Mouse (Mus musculus) kidney, embryonic 15.5 days (tissue): ENCODE measurements around the gene Ppp1r12b. TPM values are rescaled to one million over a fixed set of nuclear protein-coding genes. Genes with fewer than 3 reads are reported as not detected.

Experiments used
- ATAC-seq: fragments of 200-750 bp; cut with Nextera tagmentation; replicated peaks from 2 replicates; pipeline ENCODE4 v1.8.0; 2017; ENCODE audit warnings: moderate TSS enrichment; ENCODE audit not compliant: low FRiP score
- H3K27ac ChIP-seq: fragments of 300-500 bp; sonication (generic); 2 replicates; pipeline ENCODE4 v1.5.1; 2015; ENCODE audit warnings: mild to moderate bottlenecking, inconsistent platforms
- H3K27me3 ChIP-seq: fragments of 300-500 bp; sonication (generic); 2 replicates; pipeline ENCODE4 v1.6.1; 2015; ENCODE audit warnings: inconsistent platforms
- H3K36me3 ChIP-seq: fragments of 300-500 bp; sonication (generic); 2 replicates; pipeline ENCODE4 v1.6.1; 2015; ENCODE audit warnings: inconsistent platforms
- H3K4me1 ChIP-seq: fragments of 300-500 bp; sonication (generic); 2 replicates; pipeline ENCODE4 v1.6.1; 2015; ENCODE audit warnings: inconsistent platforms
- H3K4me2 ChIP-seq: fragments of 300-500 bp; sonication (generic); 2 replicates; pipeline ENCODE4 v1.6.1; 2015; ENCODE audit warnings: moderate library complexity, mild to moderate bottlenecking, inconsistent platforms
- H3K4me3 ChIP-seq: fragments of 300-500 bp; sonication (generic); replicated peaks from 2 replicates; pipeline ENCODE4 v1.5.1; 2015; ENCODE audit warnings: mild to moderate bottlenecking, inconsistent platforms
- H3K9ac ChIP-seq: fragments of 300-500 bp; sonication (generic); 2 replicates; pipeline ENCODE4 v1.6.1; 2015; ENCODE audit warnings: mild to moderate bottlenecking, inconsistent platforms
- H3K9me3 ChIP-seq: fragments of 300-500 bp; sonication (generic); replicated peaks from 2 replicates; pipeline ENCODE4 v1.6.1; 2016; ENCODE audit warnings: inconsistent platforms
- WGBS: fragments of 180-500 bp; shearing (Covaris S2); methylation state at CpG from one replicate; pipeline ENCODE4 v1.1.7; 2015; ENCODE audit warnings: mixed read lengths; 5-methylcytosine and 5-hydroxymethylcytosine counted together
- polyA plus RNA-seq: library from polyadenylated mRNA; unstranded; fragments of >200 nt; fragmentation: Nextera tagmentation; extraction: Ambion mirVana; gene quantifications from 2 replicates; pipeline ENCODE4 v1.2.1, GENCODE M21; 2015

The Ppp1r12b gene
- polyA plus RNA-seq, 1 experiment from 2014 or later = 6.7 TPM

GRCm38 (mm10) chr1:134725276-134725675, 230.5 kb downstream of the Ppp1r12b start:
- no peaks in the 10 kb centered on the region for H3K36me3 ChIP-seq
- H3K4me1 ChIP-seq = peaks cover 37% of the 10 kb centered on the region
- no peak overlapping the region for H3K4me2 ChIP-seq
- no peak for ATAC-seq
- H3K9ac ChIP-seq = no peak overlapping the region
- H3K27me3 ChIP-seq = no peaks in the 10 kb centered on the region
- no peaks in the 10 kb centered on the region for H3K9me3 ChIP-seq
- H3K4me3 ChIP-seq = no peak overlapping the region
- H3K27ac ChIP-seq = no peak overlapping the region
- 43% methylated on average over 5 of the region's 5 CpGs for WGBS

- ATAC-seq = no peak
- WGBS = 89% methylated on average over 7 of the region's 7 CpGs
- no peak overlapping the region for H3K4me2 ChIP-seq
Measured at GRCm38 (mm10) chr1:134722891-134723290, 232.9 kb downstream of the Ppp1r12b start.

GRCm38 (mm10) chr1:134721486-134721885, 234.3 kb downstream of the Ppp1r12b start:
- no peak for ATAC-seq
- WGBS = 79% methylated on average over 5 of the region's 5 CpGs

More at GRCm38 (mm10) chr1:134722891-134723290, 232.9 kb downstream of the Ppp1r12b start:
- Histone ChIP-seq H3K9me3 (no peaks in the 10 kb centered on the region), H3K4me1 (peaks cover 31% of the 10 kb centered on the region), H3K9ac (no peak overlapping the region), H3K4me3 (no peak overlapping the region), H3K27ac (no peak overlapping the region), H3K36me3 (no peaks in the 10 kb centered on the region), H3K27me3 (no peaks in the 10 kb centered on the region)

GRCm38 (mm10) chr1:134719718-134720304, 235.9 kb downstream of the Ppp1r12b start:
- peak; percentile 70 for ATAC-seq
- WGBS = 50% methylated on average over 12 of the region's 12 CpGs
- Histone ChIP-seq H3K4me3 (no peak overlapping the region), H3K27me3 (no peaks in the 10 kb centered on the region), H3K27ac (0 out of 2 replicates have a peak overlapping the region, but pooled peaks have one; percentile 37), H3K9ac (no peak overlapping the region), H3K36me3 (no peaks in the 10 kb centered on the region), H3K9me3 (no peaks in the 10 kb centered on the region), H3K4me2 (no peak overlapping the region), H3K4me1 (peaks cover 24% of the 10 kb centered on the region)

More at GRCm38 (mm10) chr1:134721486-134721885, 234.3 kb downstream of the Ppp1r12b start:
- H3K4me1 ChIP-seq = peaks cover 17% of the 10 kb centered on the region
- H3K4me3 ChIP-seq = no peak overlapping the region
- no peak overlapping the region for H3K4me2 ChIP-seq
- no peaks in the 10 kb centered on the region for H3K36me3 ChIP-seq
- H3K9ac ChIP-seq = no peak overlapping the region
- H3K27me3 ChIP-seq = no peaks in the 10 kb centered on the region
- H3K9me3 ChIP-seq = no peaks in the 10 kb centered on the region
- no peak overlapping the region for H3K27ac ChIP-seq

- Histone ChIP-seq H3K9me3 (no peaks in the 10 kb centered on the region), H3K4me2 (no peak overlapping the region), H3K4me1 (peaks cover 54% of the 10 kb centered on the region), H3K4me3 (no peak overlapping the region), H3K9ac (no peak overlapping the region), H3K27ac (no peak overlapping the region), H3K27me3 (peaks cover 12% of the 10 kb centered on the region), H3K36me3 (no peaks in the 10 kb centered on the region)
- 51% methylated on average over 5 of the region's 5 CpGs for WGBS
- no peak for ATAC-seq
Measured at GRCm38 (mm10) chr1:134715092-134715491, 240.7 kb downstream of the Ppp1r12b start.

GRCm38 (mm10) chr1:134714166-134714565, 241.6 kb downstream of the Ppp1r12b start:
- Histone ChIP-seq H3K36me3 (no peaks in the 10 kb centered on the region), H3K4me2 (no peak overlapping the region), H3K9ac (no peak overlapping the region), H3K4me1 (peaks cover 54% of the 10 kb centered on the region), H3K4me3 (no peak overlapping the region), H3K9me3 (no peaks in the 10 kb centered on the region), H3K27ac (no peak overlapping the region), H3K27me3 (peaks cover 21% of the 10 kb centered on the region)
- ATAC-seq = no peak
- 68% methylated on average over 8 of the region's 8 CpGs for WGBS

GRCm38 (mm10) chr1:134713421-134713969, 242.2 kb downstream of the Ppp1r12b start:
- Histone ChIP-seq H3K9me3 (no peaks in the 10 kb centered on the region), H3K4me2 (no peak overlapping the region), H3K36me3 (no peaks in the 10 kb centered on the region), H3K9ac (no peak overlapping the region), H3K27ac (no peak overlapping the region), H3K27me3 (peaks cover 28% of the 10 kb centered on the region), H3K4me3 (no peak overlapping the region), H3K4me1 (peaks cover 54% of the 10 kb centered on the region)
- 28% methylated on average over 11 of the region's 11 CpGs for WGBS
- ATAC-seq = no peak

GRCm38 (mm10) chr1:134712781-134713299, 242.9 kb downstream of the Ppp1r12b start:
- H3K4me1 ChIP-seq = peaks cover 59% of the 10 kb centered on the region
- ATAC-seq = no peak
- H3K36me3 ChIP-seq = no peaks in the 10 kb centered on the region
- no peak overlapping the region for H3K9ac ChIP-seq
- no peak overlapping the region for H3K4me3 ChIP-seq
- H3K27ac ChIP-seq = no peak overlapping the region
- H3K27me3 ChIP-seq = peaks cover 31% of the 10 kb centered on the region
- H3K9me3 ChIP-seq = no peaks in the 10 kb centered on the region
- 85% methylated on average over 9 of the region's 9 CpGs for WGBS
- H3K4me2 ChIP-seq = no peak overlapping the region

- Histone ChIP-seq H3K4me3 (no peak overlapping the region), H3K4me2 (no peak overlapping the region), H3K4me1 (peaks cover 59% of the 10 kb centered on the region), H3K9ac (no peak overlapping the region), H3K36me3 (no peaks in the 10 kb centered on the region), H3K9me3 (no peaks in the 10 kb centered on the region), H3K27me3 (peaks cover 41% of the 10 kb centered on the region), H3K27ac (no peak overlapping the region)
- 63% methylated on average over 5 of the region's 5 CpGs for WGBS
- no peak for ATAC-seq
Measured at GRCm38 (mm10) chr1:134711653-134712052, 244.1 kb downstream of the Ppp1r12b start.

GRCm38 (mm10) chr1:134711061-134711460, 244.7 kb downstream of the Ppp1r12b start:
- no peaks in the 10 kb centered on the region for H3K36me3 ChIP-seq
- H3K9me3 ChIP-seq = no peaks in the 10 kb centered on the region
- H3K9ac ChIP-seq = no peak overlapping the region
- H3K4me2 ChIP-seq = peak overlapping the region; percentile 98; the same call in 1 of the 2 replicates
- no peak for ATAC-seq
- no peak overlapping the region for H3K4me3 ChIP-seq
- peaks cover 64% of the 10 kb centered on the region for H3K4me1 ChIP-seq
- peaks cover 41% of the 10 kb centered on the region for H3K27me3 ChIP-seq
- peak overlapping the region; percentile 79 for H3K27ac ChIP-seq
- WGBS = 58% methylated on average over 7 of the region's 7 CpGs

GRCm38 (mm10) chr1:134709411-134710306, 246.1 kb downstream of the Ppp1r12b start:
- Histone ChIP-seq H3K4me1 (peaks cover 61% of the 10 kb centered on the region), H3K9me3 (no peaks in the 10 kb centered on the region), H3K27ac (peak overlapping the region; percentile 79)

More at GRCm38 (mm10) chr1:134709411-134710306, 246.1 kb downstream of the Ppp1r12b start:
- peak; percentile 60 for ATAC-seq
- peak overlapping the region; percentile 69 for H3K9ac ChIP-seq
- peaks cover 41% of the 10 kb centered on the region for H3K27me3 ChIP-seq
- 9% methylated on average over 26 of the region's 26 CpGs for WGBS
- no peaks in the 10 kb centered on the region for H3K36me3 ChIP-seq
- peak overlapping the region; percentile 98 for H3K4me2 ChIP-seq
- H3K4me3 ChIP-seq = peak overlapping the region; percentile 57
